Mouse (Mus musculus) kidney, postnatal 10 days (tissue): ENCODE measurements around the gene Clec2h.
"Not testable (repeated sequence)": the region's sequence is repeated elsewhere in the genome, so short reads cannot be mapped to it uniquely, and the experiment has no call there.

ENCODE experiments used
- DNase-seq: peaks from one replicate; pipeline ENCODE4 v3.0.0; 2021; ENCODE audit warnings: mixed read lengths

Clec2h gene

GRCm38 (mm10) chr6:128662206-128662605 lies at the start of gene Clec2h:
TSS of gene Clec2h (plus strand) at chr6:128662385.
- DNase-seq = peak; percentile 30

DNA sequence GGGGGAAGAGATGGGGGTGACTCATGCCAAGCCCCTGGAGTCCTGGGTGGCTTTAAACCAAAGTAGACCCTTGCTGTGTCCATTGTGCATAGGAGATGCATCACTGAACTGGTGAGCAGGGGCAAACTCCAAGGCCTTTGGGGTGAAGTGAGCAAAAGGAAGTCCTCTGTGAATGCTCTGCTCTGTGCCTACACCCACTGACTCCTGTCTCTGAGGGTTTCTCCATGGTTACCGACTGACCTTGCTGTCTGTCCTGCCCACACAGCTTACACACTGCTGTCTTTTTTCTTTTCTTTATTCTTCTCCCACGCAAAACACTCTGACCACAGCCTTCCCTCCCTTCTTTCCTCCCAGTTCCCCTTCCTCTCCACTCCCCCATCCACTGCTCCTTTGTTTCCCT lies 39.5 kb upstream of the Clec2h start:
- DNase-seq = no peak

GRCm38 (mm10) chr6:128623433-128623832 lies 38.8 kb upstream of the Clec2h start, which contains the start of gene Klrb1a:
TSS of gene Klrb1a (minus strand) at chr6:128623533.
- DNase-seq = not testable (repeated sequence)

DNA sequence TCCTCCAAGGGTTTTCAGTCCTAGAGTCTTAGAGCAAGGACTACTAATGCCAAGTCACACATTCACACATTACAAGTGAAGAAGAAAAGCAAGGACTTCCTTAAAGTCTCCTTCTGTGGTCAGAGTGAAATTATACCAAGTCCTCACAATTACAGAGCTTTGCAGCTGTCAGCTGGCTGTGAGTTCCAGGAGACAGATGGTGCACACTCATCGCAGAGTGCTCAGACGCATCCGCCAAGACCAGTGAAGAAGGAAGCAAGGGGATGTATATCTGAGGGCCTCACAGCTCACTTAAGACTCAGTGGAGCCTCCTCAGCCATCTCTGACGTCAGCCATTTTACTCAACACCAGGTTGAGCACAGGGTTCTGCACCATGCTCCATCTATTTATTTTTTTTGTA lies 37.8 kb upstream of the Clec2h start:
- DNase-seq = no peak

DNA sequence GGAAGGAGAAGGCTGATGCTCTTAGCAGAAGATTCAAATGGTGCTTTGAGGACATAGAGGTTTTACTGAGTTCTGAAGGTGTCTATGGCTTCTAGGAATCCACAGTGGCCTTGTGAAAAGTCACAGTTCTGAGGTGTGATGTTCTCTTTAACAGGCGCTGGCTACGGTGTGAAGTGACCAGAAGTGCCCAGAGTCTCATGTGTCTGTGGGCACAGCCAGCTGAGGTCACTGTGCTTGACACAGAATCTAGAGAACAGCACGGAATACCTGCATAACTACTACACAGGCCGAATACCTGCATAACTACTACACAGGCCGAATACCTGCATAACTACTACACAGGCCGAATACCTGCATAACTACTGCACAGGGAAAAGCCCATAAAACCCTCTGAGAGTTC lies 36.9 kb upstream of the Clec2h start:
- not testable (repeated sequence) for DNase-seq

DNA sequence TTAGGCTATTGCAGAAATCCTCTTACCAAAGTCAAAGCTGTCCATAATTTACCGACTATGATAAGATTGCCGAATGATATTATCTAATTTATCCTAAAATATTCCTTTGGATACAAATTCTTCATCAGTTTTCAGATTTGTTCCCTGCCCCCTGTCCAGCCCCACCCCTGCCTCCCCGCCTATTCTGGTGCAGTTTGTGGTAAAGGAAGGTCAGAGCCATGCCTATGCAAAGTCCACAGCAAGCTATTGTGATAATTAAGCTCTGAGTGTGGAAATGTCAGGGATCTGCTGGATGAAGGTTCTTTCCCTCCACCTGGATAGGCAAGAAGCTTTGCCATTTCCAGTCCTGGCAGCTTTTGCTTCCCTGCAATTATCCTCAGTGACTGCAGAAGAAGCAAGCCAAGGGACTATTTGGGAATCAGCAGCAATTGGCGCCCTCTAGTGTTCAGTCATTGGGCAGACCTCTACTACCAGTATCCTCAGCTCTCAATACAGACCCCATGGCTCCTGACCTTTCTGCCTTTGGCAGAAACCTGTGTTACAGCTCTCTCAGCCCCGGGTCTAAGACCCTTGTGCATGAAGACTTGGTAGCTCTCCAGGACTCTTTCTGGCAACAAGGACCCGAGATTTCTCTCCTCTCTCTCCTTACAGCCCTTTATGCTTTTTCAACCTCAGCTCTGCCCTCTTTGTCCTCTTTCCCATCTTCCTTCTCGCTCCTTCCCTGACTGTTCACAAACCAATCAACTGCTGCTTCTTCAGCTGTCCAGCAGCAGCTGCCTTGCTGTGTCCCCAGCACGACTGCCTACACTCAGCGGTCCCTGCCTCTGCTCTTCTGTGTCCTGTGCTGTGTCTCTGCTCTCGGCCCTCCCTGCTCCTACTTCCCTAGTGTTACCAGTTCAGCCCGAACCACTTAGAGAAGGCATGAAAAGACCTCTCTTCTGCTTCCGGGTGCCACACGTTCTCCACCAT lies 32.1 kb upstream of the Clec2h start:
- DNase-seq = peak; percentile 66

- DNase-seq = not testable (repeated sequence)
Measured at GRCm38 (mm10) chr6:128630912-128631905, 31.0 kb upstream of the Clec2h start.

GRCm38 (mm10) chr6:128640673-128641072 lies 21.5 kb upstream of the Clec2h start:
- DNase-seq = no peak

- no peak for DNase-seq
Measured at GRCm38 (mm10) chr6:128641116-128641716, 21.0 kb upstream of the Clec2h start.

GRCm38 (mm10) chr6:128643999-128644398 lies 18.2 kb upstream of the Clec2h start:
- no peak for DNase-seq

DNA sequence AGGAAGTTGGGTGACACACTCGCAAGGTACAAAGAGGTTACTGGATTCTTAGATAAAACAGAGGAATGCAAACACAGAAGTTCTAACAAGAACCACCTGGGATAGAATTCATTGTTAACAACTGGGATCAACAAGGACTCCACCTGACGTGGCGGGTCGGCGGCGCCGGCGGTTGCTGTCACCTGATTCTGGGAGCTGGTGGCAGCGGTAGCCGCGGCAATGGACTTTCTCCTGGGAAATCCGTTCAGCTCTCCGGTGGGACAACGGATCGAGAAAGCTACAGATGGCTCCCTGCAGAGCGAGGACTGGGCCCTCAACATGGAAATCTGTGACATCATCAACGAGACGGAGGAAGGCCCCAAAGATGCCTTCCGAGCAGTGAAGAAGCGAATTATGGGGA lies 17.5 kb upstream of the Clec2h start:
- not testable (repeated sequence) for DNase-seq

DNA sequence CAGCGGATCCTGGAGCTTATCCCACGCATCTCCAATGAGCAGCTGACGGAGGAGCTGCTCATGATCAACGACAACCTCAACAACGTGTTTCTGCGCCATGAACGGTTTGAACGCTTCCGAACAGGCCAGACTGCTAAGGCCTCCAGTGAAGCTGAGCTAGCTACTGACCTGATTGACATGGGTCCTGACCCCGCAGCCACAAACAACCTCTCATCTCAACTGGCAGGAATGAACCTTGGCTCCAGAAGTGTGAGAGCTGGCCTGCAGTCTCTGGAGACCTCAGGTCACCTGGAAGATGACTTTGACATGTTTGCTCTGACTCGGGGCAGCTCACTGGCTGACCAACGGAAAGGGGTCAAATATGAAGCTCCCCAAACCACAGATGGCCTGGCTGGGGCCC lies 16.5 kb upstream of the Clec2h start:
- not testable (repeated sequence) for DNase-seq

GRCm38 (mm10) chr6:128649681-128650080 lies 12.5 kb upstream of the Clec2h start:
- no peak for DNase-seq

- DNase-seq = peak; percentile 19
Measured at GRCm38 (mm10) chr6:128650187-128650586, 12.0 kb upstream of the Clec2h start.

DNA sequence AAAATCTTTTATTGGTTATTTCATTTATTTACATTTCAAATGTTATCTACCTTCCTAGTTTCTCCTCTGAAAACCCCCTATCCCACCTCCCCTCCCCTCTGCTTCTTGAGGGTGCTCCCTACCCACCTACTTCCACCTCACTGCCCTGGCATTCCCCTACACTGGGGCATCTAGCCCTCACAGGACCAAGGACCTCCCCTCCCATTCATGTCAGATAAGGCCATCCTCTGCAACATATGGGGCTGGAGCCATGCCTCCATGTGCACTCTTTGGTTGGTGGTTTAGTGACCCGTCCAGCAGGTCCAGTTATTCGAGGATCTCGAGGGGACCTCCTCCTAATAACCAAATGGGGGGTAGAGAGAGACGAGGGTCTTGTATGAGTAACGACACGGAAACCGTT lies 11.4 kb upstream of the Clec2h start:
- DNase-seq = not testable (repeated sequence)

DNA sequence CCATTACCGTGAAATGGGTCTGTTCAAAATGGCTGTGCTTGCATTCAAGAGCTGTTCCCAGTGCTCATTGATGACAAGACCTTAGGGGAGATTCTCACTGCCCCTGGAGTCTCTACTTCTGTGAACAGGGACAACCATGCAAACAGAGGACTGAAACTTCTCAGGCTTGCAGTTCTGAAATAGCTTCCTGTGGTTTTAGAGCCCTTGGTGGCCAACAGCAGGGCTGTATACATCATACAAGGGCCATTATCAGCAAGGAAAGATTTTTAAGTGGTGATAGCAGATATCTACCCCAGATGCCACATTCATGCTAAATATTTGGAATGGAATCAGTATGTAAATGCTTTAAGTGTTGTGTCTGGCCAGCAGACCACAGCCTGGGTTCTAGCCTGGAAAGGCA lies 9.2 kb upstream of the Clec2h start:
- no peak for DNase-seq

DNA sequence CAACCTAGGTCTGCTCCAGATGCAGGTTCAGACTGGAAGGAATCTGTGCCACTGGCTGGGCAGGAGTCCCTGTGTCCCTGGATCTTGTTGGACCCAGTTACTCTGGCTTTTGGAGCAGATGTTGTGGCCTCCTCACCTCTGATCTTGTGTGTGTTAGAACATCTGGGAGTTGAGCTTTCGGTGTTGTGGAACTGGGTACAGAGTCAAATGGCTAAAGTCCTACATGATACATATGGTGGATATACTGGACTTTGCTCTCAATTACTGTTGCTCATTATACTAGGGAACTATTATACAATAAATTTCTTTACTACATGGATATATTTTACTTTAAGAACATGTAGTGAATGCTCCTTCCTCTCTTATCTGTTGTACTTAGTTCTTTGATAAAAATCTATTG lies 936 bp upstream of the Clec2h start:
- DNase-seq = no peak

GRCm38 (mm10) chr6:128669936-128670335 lies 7.8 kb downstream of the Clec2h start:
- DNase-seq = no peak

DNA sequence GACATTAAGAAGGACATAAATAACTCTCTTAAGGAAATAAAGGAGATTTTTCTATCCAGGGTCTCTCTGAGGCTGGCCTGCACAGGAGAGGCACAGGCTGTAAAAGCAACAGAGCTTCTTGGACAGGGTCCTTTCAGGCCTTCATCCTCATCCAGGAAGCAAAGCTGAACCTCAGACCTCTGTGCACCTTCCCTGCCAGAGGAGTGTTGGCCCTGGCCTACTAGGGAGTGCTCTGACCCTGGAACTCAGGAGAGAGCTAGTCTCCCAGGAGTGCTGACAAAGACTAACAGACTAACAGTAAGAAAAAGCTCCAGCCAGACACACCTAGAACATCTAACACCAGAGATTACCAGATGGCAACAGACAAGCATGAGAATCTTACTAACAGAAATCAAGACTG lies 17.4 kb downstream of the Clec2h start:
- no peak for DNase-seq

DNA sequence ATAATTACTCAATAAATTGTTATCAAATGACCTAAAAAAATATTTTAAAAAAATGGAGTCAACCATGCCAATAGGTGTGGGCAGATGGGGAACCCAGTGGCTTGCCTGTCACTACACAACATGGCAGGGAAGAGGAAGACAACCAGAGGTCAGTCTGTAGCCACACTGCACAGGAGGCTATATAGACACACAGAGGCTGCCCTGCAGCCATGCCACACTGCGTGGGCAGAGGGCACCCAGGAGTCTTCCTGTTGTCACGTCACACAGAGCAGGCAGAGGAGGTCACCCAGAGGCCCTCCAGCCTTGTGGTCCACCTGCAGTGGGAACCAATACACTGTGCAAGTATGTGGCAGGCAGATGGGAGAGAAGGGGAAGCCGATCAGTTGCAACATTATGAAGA lies 39.5 kb downstream of the Clec2h start:
- no peak for DNase-seq

DNA sequence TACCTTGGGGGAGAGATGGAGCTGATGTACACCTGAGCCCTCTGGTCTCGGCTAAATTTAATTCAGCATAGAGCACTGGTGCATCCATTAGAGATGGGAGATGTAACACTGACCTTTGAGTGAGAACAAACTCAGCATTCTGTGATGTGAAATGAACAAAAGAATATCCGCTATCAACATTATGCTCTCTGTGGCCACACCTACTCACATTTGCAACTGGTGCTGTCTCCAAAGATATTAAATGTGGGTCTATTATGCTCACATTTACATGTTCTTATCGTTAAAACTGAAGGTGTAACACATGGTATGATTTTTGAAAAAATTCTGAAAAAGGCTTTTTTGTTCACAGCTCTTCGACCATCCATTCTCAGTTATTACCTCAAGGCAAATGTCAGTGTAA lies 60.8 kb downstream of the Clec2h start, which contains the start of gene Klrb1:
Gene Klrb1, minus strand, starts transcription at position 101 of the 400 bp plus-strand sequence.
- no peak for DNase-seq
